Mouse (Mus musculus) small intestine, adult 2 months (tissue): ENCODE measurements around the gene Lclat1. TPM values are rescaled to one million over a fixed set of nuclear protein-coding genes. Genes with fewer than 3 reads are reported as not detected.

Source experiments
- H3K27ac ChIP-seq: fragments of 200-500 bp; 2 replicates; pipeline ENCODE4 v1.5.1; 2012; ENCODE audit warnings: low read depth, low read length, control low read depth, inconsistent platforms; ENCODE audit not compliant: insufficient read depth
- H3K27me3 ChIP-seq: fragments of 200-500 bp; 2 replicates; pipeline ENCODE4 v1.6.1; 2012; ENCODE audit warnings: mild to moderate bottlenecking, moderate library complexity, low read length, inconsistent platforms; ENCODE audit not compliant: control insufficient read depth, insufficient read depth
- H3K36me3 ChIP-seq: fragments of 200-500 bp; 2 replicates; pipeline ENCODE4 v1.6.1; 2012; ENCODE audit warnings: mild to moderate bottlenecking, low read length, control low read depth, inconsistent platforms; ENCODE audit not compliant: control insufficient read depth, insufficient read depth
- H3K4me1 ChIP-seq: fragments of 200-500 bp; 2 replicates; pipeline ENCODE4 v1.6.1; 2012; ENCODE audit warnings: low read length, inconsistent platforms, mixed read lengths; ENCODE audit not compliant: control insufficient read depth, insufficient read depth, insufficient read length
- H3K4me3 ChIP-seq: fragments of 200-500 bp; 2 replicates; pipeline ENCODE4 v1.5.1; 2012; ENCODE audit warnings: low read depth, mild to moderate bottlenecking, control low read depth, inconsistent platforms, low read length, moderate library complexity
- CTCF ChIP-seq: fragments of 200-500 bp; IDR thresholded peaks from 2 replicates; pipeline ENCODE4 v1.5.1; 2012; ENCODE audit warnings: low read depth, mild to moderate bottlenecking, control low read depth, inconsistent platforms, low read length, moderate library complexity, mixed read lengths; ENCODE audit not compliant: insufficient replicate concordance, insufficient read length; ENCODE audit errors: extremely low read depth
- POLR2A ChIP-seq: fragments of 200-500 bp; IDR thresholded peaks from 2 replicates; pipeline ENCODE4 v1.6.1; 2012; ENCODE audit warnings: low read depth, mild to moderate bottlenecking, control low read depth, inconsistent platforms, low read length, moderate library complexity
- WGBS: fragments of 180-500 bp; shearing (Covaris S2); methylation state at CpG from one replicate; pipeline ENCODE4 v1.1.7; 2018; 5-methylcytosine and 5-hydroxymethylcytosine counted together
- polyA plus RNA-seq: library from polyadenylated mRNA; depleted of rRNA; stranded (reverse); fragments of >200 nt; gene quantifications from 2 replicates; pipeline ENCODE4 v1.2.3, GENCODE M21; 2012

The Lclat1 gene
- polyA plus RNA-seq, 1 experiment, result 7.1 TPM

GRCm38 (mm10) chr17:73229445-73230155 lies 121.8 kb downstream of the Lclat1 start:
- H3K27ac ChIP-seq, result no peak overlapping the region
- 83% methylated on average over 11 of the region's 11 CpGs for WGBS
- no peak for TF ChIP-seq POLR2A
- H3K4me1 ChIP-seq, result no peaks in the 10 kb centered on the region
- peaks cover 1% of the 10 kb centered on the region; the same call in 1 of the 2 replicates for H3K36me3 ChIP-seq
- H3K4me3 ChIP-seq, result no peak overlapping the region
- H3K27me3 ChIP-seq, result no peaks in the 10 kb centered on the region

GRCm38 (mm10) chr17:73230340-73230989 lies 122.7 kb downstream of the Lclat1 start:
- Histone ChIP-seq H3K4me3 (no peak overlapping the region), H3K4me1 (no peaks in the 10 kb centered on the region), H3K27ac (no peak overlapping the region), H3K36me3 (peaks cover 1% of the 10 kb centered on the region; the same call in 1 of the 2 replicates), H3K27me3 (no peaks in the 10 kb centered on the region)
- 92% methylated on average over 12 of the region's 12 CpGs for WGBS
- TF ChIP-seq CTCF, result no peak
- TF ChIP-seq POLR2A, result no peak

- WGBS, result 91% methylated on average over 1 of the region's 1 CpGs
- TF ChIP-seq POLR2A (no peak), CTCF (no peak)
- H3K27ac ChIP-seq, result no peak overlapping the region
- H3K36me3 ChIP-seq, result peaks cover 1% of the 10 kb centered on the region; the same call in 1 of the 2 replicates
- no peaks in the 10 kb centered on the region for H3K4me1 ChIP-seq
- no peaks in the 10 kb centered on the region for H3K27me3 ChIP-seq
- no peak overlapping the region for H3K4me3 ChIP-seq
Observed at GRCm38 (mm10) chr17:73231337-73231736, 123.6 kb downstream of the Lclat1 start.

- no peak overlapping the region for H3K27ac ChIP-seq
- H3K36me3 ChIP-seq, result peaks cover 1% of the 10 kb centered on the region; the same call in 1 of the 2 replicates
- WGBS, result 99% methylated on average over 2 of the region's 2 CpGs
- no peak for TF ChIP-seq CTCF
- no peak for TF ChIP-seq POLR2A
- H3K4me1 ChIP-seq, result no peaks in the 10 kb centered on the region
- no peak overlapping the region for H3K4me3 ChIP-seq
- no peaks in the 10 kb centered on the region for H3K27me3 ChIP-seq
Observed at GRCm38 (mm10) chr17:73232593-73232992, 124.8 kb downstream of the Lclat1 start.

- TF ChIP-seq POLR2A (no peak), CTCF (no peak)
- WGBS, result 75% methylated on average over 1 of the region's 1 CpGs
- no peak overlapping the region for H3K4me3 ChIP-seq
- no peak overlapping the region for H3K27ac ChIP-seq
- 0 out of 2 replicates have a peak, but pooled peaks cover 1% of the 10 kb centered on the region for H3K36me3 ChIP-seq
- H3K27me3 ChIP-seq, result no peaks in the 10 kb centered on the region
- no peaks in the 10 kb centered on the region for H3K4me1 ChIP-seq
Observed at GRCm38 (mm10) chr17:73233975-73234374, 126.2 kb downstream of the Lclat1 start.

GRCm38 (mm10) chr17:73237178-73237853 lies 129.5 kb downstream of the Lclat1 start:
- no peak overlapping the region for H3K4me3 ChIP-seq
- no peak overlapping the region for H3K27ac ChIP-seq
- TF ChIP-seq POLR2A (no peak), CTCF (no peak)
- no peaks in the 10 kb centered on the region for H3K27me3 ChIP-seq
- H3K4me1 ChIP-seq, result no peaks in the 10 kb centered on the region
- WGBS, result 50% methylated on average over 3 of the region's 3 CpGs
- H3K36me3 ChIP-seq, result peaks cover 8% of the 10 kb centered on the region; the same call in 1 of the 2 replicates

GRCm38 (mm10) chr17:73238501-73238900 lies 130.7 kb downstream of the Lclat1 start:
- Histone ChIP-seq H3K27me3 (no peaks in the 10 kb centered on the region), H3K4me3 (no peak overlapping the region), H3K4me1 (no peaks in the 10 kb centered on the region), H3K36me3 (peaks cover 12% of the 10 kb centered on the region), H3K27ac (no peak overlapping the region)
- TF ChIP-seq POLR2A, result no peak
- no peak for TF ChIP-seq CTCF
- WGBS, result 84% methylated on average over 5 of the region's 5 CpGs
